In the genomic region with DNA sequence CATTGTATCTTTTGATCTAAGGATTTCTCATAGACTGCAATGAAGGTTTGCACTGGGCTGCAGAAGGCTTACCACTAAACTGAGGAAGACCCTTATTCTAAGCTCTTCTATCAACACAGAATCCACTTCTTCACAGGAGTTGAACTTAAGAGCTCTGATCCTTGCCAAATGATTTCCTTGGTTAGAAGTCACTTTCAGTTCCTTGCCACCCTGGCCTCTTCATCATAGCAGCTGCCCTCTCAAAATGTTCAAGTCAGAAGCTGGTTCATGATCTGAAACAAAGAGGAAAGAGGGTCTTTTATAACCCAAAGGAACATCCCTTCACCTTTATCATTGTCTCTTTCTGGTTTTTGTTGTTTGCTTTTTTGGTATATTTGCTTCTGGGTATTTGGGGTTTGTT, we compare ENCODE assay signal across 24 mouse cellular contexts.
DNase-seq lines count a peak whose midpoint lies in the region; ATAC-seq and TF ChIP-seq lines count a peak whose summit lies in the region.
"Had no signal": no experiment of that assay in that cellular context is flagged by ENCODE, and none has a peak within 500 bp of the region (broad histone marks: within the 10 kb centered on the region; RNA-seq: fewer than 3 reads in every experiment).

No protein-coding gene starts in this region.

- no peaks in the 10 kb centered on the region for H3K79me2 ChIP-seq in macrophage (ENCODE audit: inconsistent target)

- DNase-seq in layer of hippocampus, adult 2 months (ENCODE audit: low spot score in 2 of 2), result no peak
- DNase-seq in layer of hippocampus, adult 18-20 months (ENCODE audit: low spot score in 2 of 2), result no peak
- no peak for DNase-seq in kidney, postnatal 36 days
- no peak for DNase-seq in forebrain, embryonic 11.5 days (ENCODE audit: low spot score)
- DNase-seq: adrenal gland, adult 2 months; adrenal gland, postnatal 25 days; cerebellum, adult 11-12 months; cerebellum, adult 9-10 months; cerebellum, postnatal 25 days; forebrain, postnatal 0 days; gastrocnemius, postnatal 25 days; heart, postnatal 14 days had no signal

- no peak overlapping the region for H3K4me2 ChIP-seq in intestine, embryonic 15.5 days (replicated peaks)
- H3K4me2 ChIP-seq in forebrain, embryonic 11.5 days (ENCODE audit: low read depth, low read length, severe bottlenecking), result no peak overlapping the region
- H3K4me2 ChIP-seq: embryonic facial prominence, embryonic 13.5 days; forebrain, embryonic 13.5 days; heart, embryonic 11.5 days; heart, embryonic 15.5 days; hindbrain, embryonic 13.5 days had no signal

- peaks cover 44% of the 10 kb centered on the region for H3K4me1 ChIP-seq in bone marrow macrophage, adult 2 months (ENCODE audit: control insufficient read depth, insufficient read depth, low read length)
- H3K4me1 ChIP-seq in intestine, embryonic 15.5 days (replicated peaks), result no peaks in the 10 kb centered on the region
- peaks cover 7% of the 10 kb centered on the region; the same call in 1 of the 2 replicates for H3K4me1 ChIP-seq in forebrain, embryonic 11.5 days (replicated peaks; ENCODE audit: control insufficient read depth, insufficient read depth, low read length)
- H3K4me1 ChIP-seq: heart, embryonic 15.5 days had no signal

- no peak overlapping the region for H3K4me3 ChIP-seq in layer of hippocampus, adult 2 months
- H3K4me3 ChIP-seq in bone marrow macrophage, adult 2 months (ENCODE audit: insufficient read depth, low read length), result no peak overlapping the region
- H3K4me3 ChIP-seq in macrophage (ENCODE audit: inconsistent target), result no peak overlapping the region
- no peak overlapping the region for H3K4me3 ChIP-seq in intestine, embryonic 15.5 days (replicated peaks)
- no peak overlapping the region for H3K4me3 ChIP-seq in forebrain, embryonic 11.5 days (ENCODE audit: low read depth, low read length)
- H3K4me3 ChIP-seq: embryonic facial prominence, embryonic 13.5 days; forebrain, embryonic 13.5 days; heart, adult 2 months; heart, embryonic 15.5 days; hindbrain, embryonic 13.5 days had no signal

- TF ChIP-seq CTCF in layer of hippocampus, adult 2 months (conservative IDR thresholded peaks at IDR 0.05), result no peak
- TF ChIP-seq CTCF in bone marrow macrophage, adult 2 months (IDR thresholded peaks at IDR 0.05; ENCODE audit: low read depth, low read length), result no peak

- H3K27ac ChIP-seq in layer of hippocampus, adult 2 months, result 0 out of 2 replicates have a peak overlapping the region, but pooled peaks have one; percentile 23
- H3K27ac ChIP-seq in bone marrow macrophage, adult 2 months (ENCODE audit: insufficient read depth, low read depth, low read length), result peak overlapping the region; percentile 66
- H3K27ac ChIP-seq in macrophage, result peak overlapping the region; percentile 73
- no peak overlapping the region for H3K27ac ChIP-seq in intestine, embryonic 15.5 days
- no peak overlapping the region for H3K27ac ChIP-seq in forebrain, embryonic 11.5 days (ENCODE audit: low read depth, low read length)
- H3K27ac ChIP-seq: embryonic facial prominence, embryonic 13.5 days; forebrain, embryonic 13.5 days; heart, adult 2 months; heart, embryonic 15.5 days; hindbrain, embryonic 13.5 days; hindbrain, postnatal 0 days had no signal

- H3K27me3 ChIP-seq in intestine, embryonic 15.5 days (replicated peaks), result no peaks in the 10 kb centered on the region
- H3K27me3 ChIP-seq in forebrain, embryonic 11.5 days (ENCODE audit: control insufficient read depth, insufficient read depth, low read length), result no peaks in the 10 kb centered on the region
- H3K27me3 ChIP-seq: CH12.LX; embryonic facial prominence, embryonic 13.5 days; heart, embryonic 15.5 days; hindbrain, embryonic 13.5 days; Patski had no signal

- H3K36me3 ChIP-seq in macrophage (ENCODE audit: inconsistent target), result no peaks in the 10 kb centered on the region
- H3K36me3 ChIP-seq in intestine, embryonic 15.5 days, result no peaks in the 10 kb centered on the region
- no peaks in the 10 kb centered on the region for H3K36me3 ChIP-seq in forebrain, embryonic 11.5 days (ENCODE audit: control insufficient read depth, insufficient read depth, low read length)
- H3K36me3 ChIP-seq: embryonic facial prominence, embryonic 13.5 days; heart, embryonic 15.5 days; hindbrain, embryonic 13.5 days had no signal

- no peaks in the 10 kb centered on the region for H3K9me3 ChIP-seq in intestine, embryonic 15.5 days
- H3K9me3 ChIP-seq in forebrain, embryonic 11.5 days (ENCODE audit: control insufficient read depth, low read length), result no peaks in the 10 kb centered on the region
- H3K9me3 ChIP-seq: embryonic facial prominence, embryonic 13.5 days; forebrain, embryonic 13.5 days; heart, embryonic 15.5 days; hindbrain, embryonic 13.5 days had no signal

- no peak for ATAC-seq in intestine, embryonic 15.5 days
- ATAC-seq in forebrain, embryonic 11.5 days (replicated peaks; ENCODE audit: low FRiP score), result no peak
- ATAC-seq: forebrain, embryonic 13.5 days; forebrain, postnatal 0 days; hindbrain, postnatal 0 days; Patski had no signal

- no peak for TF ChIP-seq POLR2A in bone marrow macrophage, adult 2 months (IDR thresholded peaks at IDR 0.05; ENCODE audit: borderline replicate concordance, low read depth, low read length)

- no peak overlapping the region for H3K9ac ChIP-seq in intestine, embryonic 15.5 days
- H3K9ac ChIP-seq in forebrain, embryonic 11.5 days (ENCODE audit: low read length), result no peak overlapping the region
- H3K9ac ChIP-seq: embryonic facial prominence, embryonic 13.5 days; forebrain, embryonic 13.5 days; forebrain, postnatal 0 days; heart, embryonic 15.5 days; hindbrain, embryonic 13.5 days had no signal

Comparison
In these comparisons a context has a peak if more than half of its experiments do, and no peak if none do; other contexts are left out.
1. H3K27ac ChIP-seq: peak in layer of hippocampus, adult 2 months (single experiment), bone marrow macrophage, adult 2 months (single experiment) and macrophage (single experiment); none in intestine, embryonic 15.5 days (single experiment) and forebrain, embryonic 11.5 days (single experiment).